Mouse (Mus musculus) thymus, adult 2 months (tissue): ENCODE measurements at regions not wholly inside any gene's neighbourhood (a gene's known extent, or its start where the extent isn't known, plus 50 kb on each side); places are given as distances from the start of the nearest gene placed in this dataset.

Experiments used
- CTCF ChIP-seq: fragments of 200-500 bp; IDR thresholded peaks from 2 replicates; pipeline ENCODE4 v1.5.1; 2012; ENCODE audit warnings: mild to moderate bottlenecking, control low read depth, low read length, moderate library complexity, borderline replicate concordance; ENCODE audit not compliant: control insufficient read depth, poor library complexity, insufficient read depth; ENCODE audit errors: extremely low read depth
- POLR2A ChIP-seq: fragments of 200-500 bp; IDR thresholded peaks from 2 replicates; pipeline ENCODE4 v1.6.1; 2012; ENCODE audit warnings: mild to moderate bottlenecking, low read length, control low read depth, moderate library complexity; ENCODE audit not compliant: control insufficient read depth, poor library complexity, insufficient read depth; ENCODE audit errors: extremely low read depth

GRCm38 (mm10) chr13:44420941-44421340, 308.3 kb upstream of the Jarid2 start:
- TF ChIP-seq POLR2A (no peak), CTCF (no peak)
